Mouse (Mus musculus) midbrain, embryonic 13.5 days (tissue): ENCODE measurements around the gene Cmip. TPM values are rescaled to one million over a fixed set of nuclear protein-coding genes. Genes with fewer than 3 reads are reported as not detected.
A peak's percentile ranks its signal among the peaks of the same experiment; 100 is the strongest.

ENCODE experiments used
- ATAC-seq: fragments of 200-750 bp; cut with Nextera tagmentation; 2 replicates; pipeline ENCODE4 v1.8.0; 2017; ENCODE audit warnings: mild to moderate bottlenecking, moderate TSS enrichment, moderate library complexity
- H3K27ac ChIP-seq: fragments of 300-500 bp; sonication (generic); 2 replicates; pipeline ENCODE4 v1.5.1; 2015; ENCODE audit warnings: inconsistent platforms, mild to moderate bottlenecking, moderate library complexity
- H3K27me3 ChIP-seq: fragments of 300-500 bp; sonication (generic); 2 replicates; pipeline ENCODE4 v1.6.1; 2015; ENCODE audit warnings: mild to moderate bottlenecking, inconsistent platforms
- H3K36me3 ChIP-seq: fragments of 300-500 bp; sonication (generic); 2 replicates; pipeline ENCODE4 v1.6.1; 2015; ENCODE audit warnings: mild to moderate bottlenecking, inconsistent platforms
- H3K4me1 ChIP-seq: fragments of 300-500 bp; sonication (generic); replicated peaks from 2 replicates; pipeline ENCODE4 v1.6.1; 2015; ENCODE audit warnings: inconsistent platforms
- H3K4me2 ChIP-seq: fragments of 300-500 bp; sonication (generic); replicated peaks from 2 replicates; pipeline ENCODE4 v1.6.1; 2015; ENCODE audit warnings: moderate library complexity, mild to moderate bottlenecking, inconsistent platforms
- H3K4me3 ChIP-seq: fragments of 300-500 bp; sonication (generic); replicated peaks from 2 replicates; pipeline ENCODE4 v1.5.1; 2015; ENCODE audit warnings: mild to moderate bottlenecking, inconsistent platforms
- H3K9ac ChIP-seq: fragments of 300-500 bp; sonication (generic); replicated peaks from 2 replicates; pipeline ENCODE4 v1.6.1; 2015; ENCODE audit warnings: mild to moderate bottlenecking, inconsistent platforms
- H3K9me3 ChIP-seq: fragments of 300-500 bp; sonication (generic); 2 replicates; pipeline ENCODE4 v1.6.1; 2016; ENCODE audit warnings: mild to moderate bottlenecking, inconsistent platforms
- WGBS: fragments of 180-500 bp; shearing (Covaris S2); methylation state at CpG from one replicate; pipeline ENCODE4 v1.1.7; 2015; 5-methylcytosine and 5-hydroxymethylcytosine counted together
- polyA plus RNA-seq: library from polyadenylated mRNA; unstranded; fragments of >200 nt; fragmentation: Nextera tagmentation; extraction: Ambion mirVana; gene quantifications from 2 replicates; pipeline ENCODE4 v1.2.1, GENCODE M21; 2015

Cmip gene
- polyA plus RNA-seq, 1 experiment from 2014 or later, result 65.3 TPM

DNA sequence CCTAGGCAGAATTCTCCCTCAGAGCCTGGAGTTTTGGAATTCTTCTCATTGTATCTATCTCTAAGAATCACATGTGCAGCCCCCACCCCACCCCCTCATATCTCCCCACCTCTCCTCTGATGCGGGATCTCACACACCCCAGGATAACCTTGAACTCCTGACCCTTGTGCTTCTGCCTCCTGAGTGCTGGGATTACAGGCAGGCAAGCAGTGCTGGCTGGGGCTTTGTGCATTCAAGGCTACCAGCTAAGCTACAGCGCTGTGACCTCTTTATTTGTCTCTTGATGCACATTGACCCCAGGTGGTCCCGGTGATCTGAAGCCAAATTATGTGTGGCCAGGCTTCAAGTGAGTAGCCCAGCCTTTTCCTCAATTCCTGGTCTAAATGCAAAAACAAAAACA lies 15.0 kb upstream of the Cmip start:
- Histone ChIP-seq H3K27ac (no peak overlapping the region), H3K4me1 (no peaks in the 10 kb centered on the region), H3K4me3 (no peak overlapping the region), H3K9ac (no peak overlapping the region), H3K4me2 (no peak overlapping the region), H3K9me3 (no peaks in the 10 kb centered on the region), H3K27me3 (no peaks in the 10 kb centered on the region), H3K36me3 (no peaks in the 10 kb centered on the region)
- WGBS, result 10% methylated on average over 3 of the region's 3 CpGs
- no peak for ATAC-seq

DNA sequence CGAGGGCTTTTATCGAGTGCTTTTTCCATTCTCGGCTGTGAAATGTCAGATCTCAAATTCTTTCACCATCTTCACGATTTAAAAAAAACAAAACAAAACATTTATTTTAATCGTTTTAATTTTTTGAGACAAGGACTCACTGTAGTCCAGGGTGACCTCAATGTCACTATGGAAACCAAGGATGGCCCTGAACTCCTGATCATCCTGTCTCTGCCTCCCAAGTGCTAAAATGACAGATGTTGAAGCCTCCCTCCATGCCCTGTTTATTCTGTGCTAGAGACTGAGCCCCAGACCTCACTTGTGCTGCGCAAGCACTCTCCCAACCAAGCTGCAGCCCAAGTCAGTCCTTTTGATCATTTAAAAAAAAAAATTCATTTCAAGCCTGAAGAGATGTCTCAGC lies 14.6 kb upstream of the Cmip start:
- no peak overlapping the region for H3K4me3 ChIP-seq
- WGBS, result 81% methylated on average over 6 of the region's 6 CpGs
- H3K9ac ChIP-seq, result no peak overlapping the region
- no peaks in the 10 kb centered on the region for H3K9me3 ChIP-seq
- no peak overlapping the region for H3K27ac ChIP-seq
- no peaks in the 10 kb centered on the region for H3K4me1 ChIP-seq
- H3K36me3 ChIP-seq, result no peaks in the 10 kb centered on the region
- no peak overlapping the region for H3K4me2 ChIP-seq
- no peak for ATAC-seq
- no peaks in the 10 kb centered on the region for H3K27me3 ChIP-seq

DNA sequence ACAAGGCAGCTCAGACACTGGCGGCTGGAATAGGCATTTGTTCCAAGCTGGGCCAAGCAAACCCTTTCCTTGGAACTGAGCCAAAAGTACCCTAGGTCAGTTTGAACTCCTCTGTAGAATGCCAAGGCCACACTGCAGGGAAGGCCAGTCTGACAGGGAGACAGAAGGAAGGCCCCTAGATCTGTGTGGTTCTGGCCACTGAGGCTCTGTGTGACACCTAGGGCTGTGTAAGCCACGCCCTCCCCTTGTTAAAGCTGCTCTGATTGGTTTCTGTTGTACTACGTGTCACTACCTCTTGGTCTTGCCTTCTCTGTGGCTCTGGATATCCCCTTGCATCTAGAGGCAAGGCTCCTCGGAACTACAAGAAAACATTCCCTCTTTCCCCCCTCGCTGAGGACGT lies 12.3 kb upstream of the Cmip start:
- no peaks in the 10 kb centered on the region for H3K27me3 ChIP-seq
- no peak overlapping the region for H3K4me2 ChIP-seq
- WGBS, result 43% methylated on average over 6 of the region's 6 CpGs
- H3K36me3 ChIP-seq, result no peaks in the 10 kb centered on the region
- H3K9ac ChIP-seq, result no peak overlapping the region
- no peak overlapping the region for H3K27ac ChIP-seq
- H3K9me3 ChIP-seq, result no peaks in the 10 kb centered on the region
- H3K4me1 ChIP-seq, result no peaks in the 10 kb centered on the region
- ATAC-seq, result no peak
- H3K4me3 ChIP-seq, result no peak overlapping the region

DNA sequence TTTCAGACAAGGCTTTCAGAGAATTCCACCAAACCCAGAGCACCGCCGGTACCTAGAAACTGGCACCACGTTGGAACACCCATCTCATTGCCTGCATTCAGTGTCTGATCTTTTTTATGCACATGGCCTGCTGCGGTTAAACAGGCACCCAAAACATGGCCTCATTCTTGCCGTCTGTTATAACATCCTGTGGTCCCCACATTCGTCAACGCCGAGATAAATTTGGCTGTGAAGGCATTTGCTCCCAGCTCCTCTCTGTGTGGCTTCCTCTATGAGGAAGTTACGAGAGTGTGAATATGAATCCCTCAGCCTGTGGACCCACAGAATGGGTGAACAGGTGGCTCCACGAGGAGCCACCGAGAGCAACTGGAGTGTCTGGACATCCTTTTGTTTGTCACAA lies 8.5 kb upstream of the Cmip start:
- Histone ChIP-seq H3K4me1 (no peaks in the 10 kb centered on the region), H3K4me2 (no peak overlapping the region), H3K27me3 (no peaks in the 10 kb centered on the region), H3K4me3 (no peak overlapping the region), H3K9me3 (no peaks in the 10 kb centered on the region), H3K27ac (no peak overlapping the region), H3K36me3 (no peaks in the 10 kb centered on the region), H3K9ac (no peak overlapping the region)
- WGBS, result 92% methylated on average over 11 of the region's 11 CpGs
- no peak for ATAC-seq

DNA sequence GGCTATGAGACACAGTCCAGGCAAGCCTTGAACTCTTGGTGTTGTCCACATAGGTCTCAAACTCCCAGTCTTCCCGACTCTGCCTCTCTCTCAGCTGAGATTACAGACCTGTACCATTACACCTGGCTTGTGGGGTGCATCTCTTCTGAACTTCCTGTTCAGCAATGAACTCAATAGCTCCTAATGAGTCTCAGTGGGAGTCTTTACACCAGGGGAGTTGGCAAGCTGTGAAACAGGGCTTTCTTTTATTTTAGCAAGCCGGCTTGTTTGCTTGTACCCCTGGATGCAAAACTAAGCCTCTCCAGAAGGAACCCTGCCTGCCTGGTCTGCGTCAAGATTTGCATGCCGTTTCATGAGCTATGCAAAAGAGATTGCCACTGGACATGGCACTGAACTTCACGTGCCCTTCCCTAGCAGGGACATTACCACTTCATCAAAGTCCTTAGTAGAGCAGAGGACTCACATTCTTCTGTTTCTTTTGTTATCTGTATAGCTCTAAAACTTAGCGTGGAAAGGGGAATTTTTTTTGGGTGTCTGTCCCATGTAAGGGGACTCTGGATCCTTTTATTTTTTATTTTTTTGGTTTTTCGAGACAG lies 5.7 kb upstream of the Cmip start:
- Histone ChIP-seq H3K27ac (no peak overlapping the region), H3K4me3 (no peak overlapping the region), H3K9me3 (no peaks in the 10 kb centered on the region), H3K9ac (no peak overlapping the region), H3K4me1 (0 out of 2 replicates have a peak, but pooled peaks cover 3% of the 10 kb centered on the region), H3K36me3 (no peaks in the 10 kb centered on the region), H3K4me2 (no peak overlapping the region), H3K27me3 (no peaks in the 10 kb centered on the region)
- 32% methylated on average over 7 of the region's 7 CpGs for WGBS
- no peak for ATAC-seq

DNA sequence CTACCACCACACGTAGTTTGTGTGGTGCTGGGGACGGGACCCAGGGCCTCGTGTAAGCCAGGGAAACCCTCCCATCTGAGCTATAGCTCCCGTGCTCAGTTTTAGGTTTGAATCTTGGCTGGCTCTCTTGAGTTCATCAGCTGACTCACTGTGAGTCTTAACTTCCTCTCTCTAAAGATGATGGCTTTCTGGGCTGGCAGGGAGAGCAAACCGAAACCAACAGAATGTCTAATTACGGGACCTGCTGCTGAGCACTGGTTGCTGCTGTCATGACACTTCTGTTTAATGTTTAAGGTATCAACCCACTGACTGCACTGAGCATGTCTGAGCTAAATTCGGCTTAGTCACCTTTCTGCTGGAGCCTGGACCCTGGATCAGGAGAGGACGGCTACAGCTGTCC lies 4.2 kb upstream of the Cmip start:
- H3K36me3 ChIP-seq, result no peaks in the 10 kb centered on the region
- no peaks in the 10 kb centered on the region for H3K27me3 ChIP-seq
- no peaks in the 10 kb centered on the region for H3K9me3 ChIP-seq
- no peak overlapping the region for H3K4me2 ChIP-seq
- no peak for ATAC-seq
- WGBS, result 94% methylated on average over 8 of the region's 8 CpGs
- no peak overlapping the region for H3K9ac ChIP-seq
- no peak overlapping the region for H3K27ac ChIP-seq
- 0 out of 2 replicates have a peak, but pooled peaks cover 3% of the 10 kb centered on the region for H3K4me1 ChIP-seq
- H3K4me3 ChIP-seq, result no peak overlapping the region

DNA sequence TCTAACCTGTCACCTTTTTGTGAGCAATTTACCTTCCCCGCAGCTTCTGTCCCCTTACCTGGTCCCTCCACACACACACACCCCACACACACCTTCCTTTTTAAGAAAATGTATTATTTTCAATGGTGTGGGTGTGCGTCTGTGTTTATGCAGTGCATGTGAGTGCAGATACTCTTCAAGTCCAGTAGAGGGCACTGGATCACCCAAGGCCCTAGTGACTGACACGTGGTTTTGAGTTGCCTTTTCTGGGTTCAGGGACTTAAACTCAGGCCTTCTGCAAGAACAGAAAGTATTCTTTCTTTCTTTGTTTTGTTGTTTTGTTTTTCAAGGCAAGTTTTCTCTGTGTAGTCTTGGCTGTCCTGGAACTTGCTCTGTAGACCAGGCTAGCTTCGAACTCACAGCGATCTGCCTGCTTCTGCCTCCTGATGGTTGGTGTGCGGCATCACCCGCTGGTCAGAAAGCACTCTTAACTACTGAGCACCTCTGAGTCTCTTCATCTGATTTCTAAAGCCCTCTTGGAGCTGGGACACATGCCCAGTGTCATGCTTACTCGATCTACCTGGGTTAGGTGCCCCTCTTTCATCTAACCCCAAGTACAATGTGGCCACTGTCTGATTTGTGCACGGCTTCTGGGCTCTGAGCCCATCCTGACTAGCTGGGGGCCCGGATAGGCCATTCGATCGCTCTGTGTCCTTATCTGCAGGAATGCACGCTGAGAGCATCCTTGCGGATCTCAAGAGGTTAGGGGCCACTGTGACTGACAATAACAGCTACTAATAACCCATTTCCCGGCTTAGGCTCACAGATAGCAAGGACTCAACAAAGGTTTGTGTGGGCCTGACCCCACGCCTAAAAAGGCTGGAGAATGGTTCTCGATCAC lies 3.2 kb upstream of the Cmip start:
- Histone ChIP-seq H3K9ac (no peak overlapping the region), H3K27ac (no peak overlapping the region), H3K9me3 (no peaks in the 10 kb centered on the region), H3K4me1 (peaks cover 7% of the 10 kb centered on the region), H3K36me3 (no peaks in the 10 kb centered on the region), H3K4me3 (no peak overlapping the region), H3K4me2 (no peak overlapping the region), H3K27me3 (no peaks in the 10 kb centered on the region)
- no peak for ATAC-seq
- 91% methylated on average over 17 of the region's 17 CpGs for WGBS

DNA sequence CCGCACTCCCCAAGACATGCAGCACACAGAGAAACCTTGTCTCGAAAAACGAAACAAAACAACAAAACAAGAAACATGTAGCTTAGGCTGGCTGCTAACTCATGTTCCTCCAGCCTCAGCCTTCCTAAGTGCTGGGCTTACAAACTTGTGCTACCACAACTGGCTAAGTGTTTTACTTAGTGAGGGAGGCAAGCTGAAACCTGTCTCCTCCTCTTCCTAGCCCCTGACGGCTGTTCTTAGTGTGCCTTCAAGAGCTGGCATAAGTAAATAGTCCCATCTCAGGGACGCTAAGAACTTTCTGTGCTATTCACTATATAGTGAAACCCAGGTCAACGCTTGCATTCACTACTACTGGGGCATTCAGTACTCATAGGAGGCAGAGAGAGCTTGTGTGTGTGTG lies 2.4 kb upstream of the Cmip start:
- Histone ChIP-seq H3K4me3 (no peak overlapping the region), H3K27me3 (no peaks in the 10 kb centered on the region), H3K9me3 (no peaks in the 10 kb centered on the region), H3K27ac (no peak overlapping the region), H3K9ac (no peak overlapping the region), H3K4me2 (no peak overlapping the region), H3K4me1 (peaks cover 16% of the 10 kb centered on the region), H3K36me3 (no peaks in the 10 kb centered on the region)
- 85% methylated on average over 6 of the region's 6 CpGs for WGBS
- ATAC-seq, result no peak

DNA sequence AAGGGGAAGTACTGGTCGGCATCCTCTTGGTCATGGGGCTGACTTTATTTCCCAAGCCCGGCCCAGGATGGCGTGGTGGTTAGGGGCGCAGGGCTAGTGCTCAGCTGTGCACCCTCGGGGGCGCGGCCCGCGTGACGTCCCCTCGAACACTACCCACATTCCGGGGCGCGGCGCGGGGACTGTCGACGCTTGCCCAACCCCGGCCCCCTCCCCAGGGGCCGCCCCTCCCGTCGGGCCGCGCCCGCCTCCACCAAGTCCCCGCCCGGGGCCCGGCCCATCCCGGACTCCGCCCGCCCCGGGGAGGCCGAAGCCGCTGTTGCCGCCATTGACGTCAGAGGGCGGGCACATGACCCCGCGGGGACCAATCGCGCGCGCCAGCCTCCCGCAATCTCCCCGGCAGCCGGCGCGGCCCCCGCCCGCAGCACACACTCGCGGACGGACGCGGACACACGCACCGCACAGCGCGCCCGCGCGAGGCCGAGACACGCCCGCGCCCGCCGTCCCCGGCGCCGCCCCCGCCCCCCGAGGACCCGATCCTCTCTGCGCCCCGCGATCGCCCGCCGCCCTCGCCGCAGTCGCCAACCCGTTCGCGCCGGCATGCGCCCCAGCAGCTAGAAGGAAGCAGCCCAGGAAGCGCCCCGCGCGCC lies 449 bp upstream of the Cmip start:
- Histone ChIP-seq H3K9ac (peak overlapping the region; percentile 99), H3K4me2 (peak overlapping the region; percentile 77), H3K27me3 (no peaks in the 10 kb centered on the region), H3K36me3 (no peaks in the 10 kb centered on the region), H3K9me3 (no peaks in the 10 kb centered on the region), H3K27ac (peak overlapping the region; percentile 94), H3K4me3 (peak overlapping the region; percentile 100), H3K4me1 (peaks cover 35% of the 10 kb centered on the region)
- peak; percentile 83 for ATAC-seq
- under 1% methylated on average over 73 of the region's 92 CpGs for WGBS

DNA sequence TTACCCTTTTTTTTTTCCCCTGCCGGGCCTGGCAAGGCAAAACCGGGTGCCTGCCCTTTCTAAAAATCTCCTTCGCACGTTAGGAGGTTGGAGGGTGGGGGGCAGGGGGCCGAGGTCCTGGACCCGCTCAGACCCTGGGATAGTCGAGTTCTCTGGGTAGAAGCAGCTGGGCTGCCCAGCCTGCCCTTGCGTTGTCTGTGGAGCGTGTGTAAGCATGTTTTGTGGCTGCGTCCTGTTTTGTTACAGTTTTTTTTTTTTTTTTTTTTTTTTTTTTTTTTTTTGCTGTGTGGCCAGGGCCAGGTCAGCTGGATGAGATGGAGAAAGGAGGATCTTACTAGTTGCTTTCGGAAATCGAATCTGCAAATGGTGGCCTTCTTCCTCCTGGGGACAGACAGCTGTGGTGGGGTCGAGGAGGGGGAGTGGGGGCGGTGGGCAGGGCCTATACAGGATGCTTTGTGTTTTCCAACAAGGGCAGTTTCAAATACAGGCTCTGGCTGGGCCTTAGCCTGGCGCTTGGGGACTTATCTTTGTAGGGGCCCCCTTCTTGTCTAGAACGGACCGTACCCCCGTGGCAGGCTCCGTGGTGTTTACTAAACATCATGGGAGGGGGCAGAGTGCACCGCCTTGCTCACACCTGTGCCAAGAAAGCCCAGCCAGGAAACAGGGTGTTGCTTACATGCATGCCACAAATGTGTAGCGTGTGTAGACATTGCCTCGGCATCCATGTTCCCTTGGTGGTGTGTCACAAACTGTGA lies 1.1 kb downstream of the Cmip start:
- peak overlapping the region; percentile 94 for H3K27ac ChIP-seq

DNA sequence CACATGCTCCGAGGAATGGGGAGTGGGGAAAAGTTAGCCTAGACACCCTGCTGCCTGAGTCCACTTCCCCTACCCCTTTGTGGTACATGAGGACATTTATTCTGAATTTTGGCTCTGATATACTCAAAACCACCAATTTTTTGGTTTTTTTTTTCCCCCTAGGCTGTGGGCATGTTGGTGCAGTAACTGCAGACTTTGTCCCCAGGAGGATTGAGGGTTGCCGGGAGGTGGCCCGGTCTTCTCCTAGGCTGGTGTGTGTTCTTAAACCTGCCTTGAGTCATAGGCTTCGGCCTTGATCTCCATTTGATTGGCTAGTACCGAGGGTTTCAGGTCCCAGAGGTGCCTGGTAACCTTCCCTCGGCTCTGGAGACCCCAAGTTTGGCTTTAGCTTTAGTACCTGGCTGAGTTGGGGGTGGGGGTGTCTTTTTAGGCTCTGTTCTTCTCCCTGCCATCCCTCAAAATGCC lies 1.7 kb downstream of the Cmip start:
- Histone ChIP-seq H3K4me3 (peak overlapping the region; percentile 100), H3K27ac (peak overlapping the region; percentile 94), H3K27me3 (no peaks in the 10 kb centered on the region), H3K36me3 (no peaks in the 10 kb centered on the region), H3K4me1 (peaks cover 57% of the 10 kb centered on the region), H3K9me3 (no peaks in the 10 kb centered on the region), H3K9ac (peak overlapping the region; percentile 99), H3K4me2 (peak overlapping the region; percentile 77)
- WGBS, result 40% methylated on average over 6 of the region's 6 CpGs
- no peak for ATAC-seq

More for the DNA sequence above, 1.1 kb downstream of the Cmip start:
- peak overlapping the region; percentile 100 for H3K4me3 ChIP-seq
- H3K4me2 ChIP-seq, result peak overlapping the region; percentile 77
- no peaks in the 10 kb centered on the region for H3K27me3 ChIP-seq
- peak overlapping the region; percentile 99 for H3K9ac ChIP-seq
- no peaks in the 10 kb centered on the region for H3K36me3 ChIP-seq
- no peaks in the 10 kb centered on the region for H3K9me3 ChIP-seq
- peak; percentile 18; the same call in 1 of the 2 replicates for ATAC-seq
- H3K4me1 ChIP-seq, result peaks cover 51% of the 10 kb centered on the region
- 2% methylated on average over 22 of the region's 22 CpGs for WGBS
